Mouse (Mus musculus) gonadal fat pad, adult 2 months (tissue): Measurements from ENCODE around the gene Cdh4. TPM values are rescaled to one million over a fixed set of nuclear protein-coding genes. Genes with fewer than 3 reads are reported as not detected.

Experiments
- DNase-seq: peaks from one replicate; pipeline ENCODE4 v3.0.0-alpha.2; 2012; ENCODE audit warnings: low read depth
- polyA plus RNA-seq: library from polyadenylated mRNA; depleted of rRNA; stranded (reverse); fragments of >200 nt; gene quantifications from 2 replicates; pipeline ENCODE4 v1.2.3, GENCODE M21; 2012

Gene Cdh4
- polyA plus RNA-seq, 1 experiment, result 0.82 TPM

- DNase-seq, result no peak
Measured at GRCm38 (mm10) chr2:179863266-179863665, 421.0 kb downstream of the Cdh4 start.

- no peak for DNase-seq
Measured at GRCm38 (mm10) chr2:179865097-179865496, 422.9 kb downstream of the Cdh4 start.

- DNase-seq, result no peak
Measured at GRCm38 (mm10) chr2:179867669-179868068, 425.4 kb downstream of the Cdh4 start.

- no peak for DNase-seq
Measured at GRCm38 (mm10) chr2:179869871-179870270, 427.6 kb downstream of the Cdh4 start.

DNA sequence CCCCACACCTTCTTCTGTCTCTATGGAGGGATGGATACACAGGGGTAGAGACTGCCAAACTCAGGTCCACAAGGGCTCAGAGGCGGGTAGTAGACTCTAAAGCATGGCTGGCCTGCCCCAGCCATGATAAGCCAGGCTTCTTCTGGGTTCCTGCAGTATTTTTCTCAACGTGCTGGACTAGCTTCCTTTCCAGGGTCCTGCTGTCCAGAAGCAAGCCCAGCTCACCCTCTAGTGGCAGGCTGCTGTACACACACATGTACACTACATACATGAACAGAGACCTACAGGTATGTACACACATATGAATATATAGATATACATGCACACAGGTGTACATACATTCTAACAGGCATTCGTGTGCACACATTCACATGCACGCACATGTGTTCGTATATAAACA is 430.5 kb downstream of the Cdh4 start:
- DNase-seq, result no peak

DNA sequence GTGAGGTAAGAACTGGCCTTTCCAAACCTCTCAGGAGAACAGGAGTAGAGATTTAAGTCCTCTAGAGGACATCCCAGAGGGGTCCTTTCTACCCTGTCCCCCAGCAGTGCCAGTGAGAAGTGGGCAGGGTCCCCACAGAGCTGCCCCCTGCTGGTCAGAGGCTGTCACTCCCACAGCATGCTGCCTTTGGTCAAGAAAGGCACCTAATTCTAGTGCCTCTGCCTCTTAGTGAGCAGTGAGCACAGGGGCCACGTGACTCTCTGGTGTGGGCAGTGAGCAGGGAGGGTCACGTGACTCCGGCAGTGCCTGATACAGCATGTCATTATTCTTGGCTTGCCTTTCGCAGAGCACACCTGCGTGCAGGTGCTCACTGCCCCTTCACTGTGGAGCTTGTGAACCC is 431.1 kb downstream of the Cdh4 start:
- DNase-seq, result no peak

DNA sequence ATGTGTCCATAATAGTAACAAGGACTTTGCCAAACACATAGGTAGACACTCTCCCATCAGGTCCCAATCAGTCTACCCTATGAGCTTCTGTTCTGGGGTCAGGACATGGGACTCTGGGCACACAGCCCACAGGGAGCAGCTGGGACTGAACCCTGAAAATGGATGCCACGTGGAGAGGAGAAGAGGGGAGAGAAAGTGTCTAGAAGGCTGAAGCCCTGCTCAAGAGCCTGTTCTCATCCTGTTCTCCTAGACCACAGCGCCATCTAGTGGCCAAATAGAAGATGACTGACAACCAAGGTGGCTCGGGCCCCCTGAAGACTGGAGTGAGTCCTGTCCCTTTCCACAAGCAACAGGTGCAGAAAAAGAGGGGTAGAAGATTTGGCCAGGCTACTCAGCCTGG is 432.9 kb downstream of the Cdh4 start:
- DNase-seq, result no peak

DNA sequence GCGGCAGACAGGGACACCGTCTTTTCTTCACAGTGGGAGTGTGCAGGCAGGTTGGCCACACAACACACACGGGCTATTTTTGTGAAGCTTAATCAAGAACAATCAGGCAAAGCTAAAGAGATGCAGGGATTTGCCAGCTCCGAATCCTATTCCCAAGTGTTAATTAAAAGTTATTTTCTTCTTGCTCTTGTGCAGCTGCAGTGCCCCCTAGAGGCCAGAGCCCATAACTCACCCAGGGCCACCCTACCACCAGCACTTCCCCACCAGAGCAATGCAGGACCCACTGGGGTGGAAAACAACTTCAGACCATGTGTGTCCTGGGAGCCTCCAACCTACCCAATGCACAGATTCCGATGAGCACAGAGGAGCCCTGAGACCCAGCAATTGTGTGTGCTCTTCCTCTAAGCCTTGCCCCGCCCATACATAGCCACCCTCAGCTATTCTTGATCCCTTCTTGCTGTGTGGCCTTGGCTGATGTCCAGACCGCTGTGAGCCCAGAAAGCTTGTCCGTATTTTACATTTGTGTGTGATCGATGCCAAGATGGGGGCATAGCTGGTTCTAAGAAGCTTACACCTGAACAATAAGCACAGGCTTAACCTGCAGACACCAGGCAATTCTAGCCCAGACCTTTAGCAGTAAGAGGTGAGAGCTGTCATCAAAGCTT is 435.5 kb downstream of the Cdh4 start:
- no peak for DNase-seq

DNA sequence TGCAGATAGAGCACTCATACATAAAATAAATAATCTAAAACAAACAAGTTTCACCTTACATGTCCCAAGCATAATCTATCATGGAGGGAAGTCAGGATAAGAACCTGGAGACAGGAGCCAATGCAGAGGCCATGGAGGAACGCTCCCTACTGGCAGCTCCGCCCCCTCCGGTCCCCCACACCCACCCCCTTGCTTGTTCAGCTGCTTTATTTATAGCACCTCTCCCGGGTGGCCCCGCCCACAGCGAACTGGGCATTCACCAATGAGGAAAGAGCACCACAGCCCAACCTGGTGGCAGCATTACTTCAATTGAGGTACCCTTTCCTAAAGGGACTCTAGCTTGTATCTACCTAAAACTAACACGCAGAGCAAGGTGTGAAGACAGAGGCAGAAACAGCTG is 442.3 kb downstream of the Cdh4 start:
- no peak for DNase-seq

GRCm38 (mm10) chr2:179891048-179891447 is 448.8 kb downstream of the Cdh4 start:
- no peak for DNase-seq

GRCm38 (mm10) chr2:179896949-179897348 is 454.7 kb downstream of the Cdh4 start:
- DNase-seq, result no peak

GRCm38 (mm10) chr2:179912911-179913310 is 470.7 kb downstream of the Cdh4 start:
- DNase-seq, result no peak

DNA sequence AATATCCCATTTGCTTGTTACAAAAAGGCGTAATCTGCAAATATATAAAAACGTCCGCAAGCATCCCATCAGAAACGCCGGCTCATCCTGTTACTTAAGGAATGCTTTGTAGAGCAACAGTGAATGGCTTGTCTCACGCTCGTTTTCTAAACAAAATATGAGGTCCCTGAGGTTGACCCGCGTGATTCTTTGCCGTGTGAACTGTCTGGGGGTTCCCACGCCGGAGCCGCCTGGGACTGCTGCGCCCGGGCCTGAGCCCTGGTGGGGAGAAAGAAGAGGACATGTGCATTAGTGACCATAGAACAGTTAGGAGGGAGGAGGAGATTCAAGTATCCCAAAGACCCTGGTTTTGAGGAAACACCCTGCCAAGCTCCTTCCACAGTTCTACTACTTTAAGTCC is 471.1 kb downstream of the Cdh4 start:
- DNase-seq, result no peak

DNA sequence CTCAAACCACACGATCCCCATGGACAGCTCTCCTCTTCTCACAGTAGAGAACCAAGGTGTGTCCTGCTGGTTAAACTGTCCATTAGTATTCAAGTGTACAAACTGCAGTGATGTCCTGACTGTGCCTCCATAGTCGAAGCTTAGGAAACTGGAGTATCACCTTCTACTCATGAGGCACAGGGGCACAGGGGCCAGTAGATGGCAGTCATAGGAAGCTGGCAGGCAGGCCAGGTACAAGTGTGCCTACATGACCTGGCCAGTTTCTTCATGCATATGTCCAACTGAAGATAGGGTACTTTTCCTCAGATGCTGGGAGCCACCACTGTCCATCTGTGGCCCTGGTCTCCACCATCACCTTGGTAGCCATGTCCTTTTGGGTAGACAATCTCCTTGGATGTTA is 472.0 kb downstream of the Cdh4 start:
- no peak for DNase-seq

- DNase-seq, result no peak
Measured at GRCm38 (mm10) chr2:179916877-179917673, 474.8 kb downstream of the Cdh4 start.

- DNase-seq, result no peak
Measured at GRCm38 (mm10) chr2:179920042-179920441, 477.8 kb downstream of the Cdh4 start.

DNA sequence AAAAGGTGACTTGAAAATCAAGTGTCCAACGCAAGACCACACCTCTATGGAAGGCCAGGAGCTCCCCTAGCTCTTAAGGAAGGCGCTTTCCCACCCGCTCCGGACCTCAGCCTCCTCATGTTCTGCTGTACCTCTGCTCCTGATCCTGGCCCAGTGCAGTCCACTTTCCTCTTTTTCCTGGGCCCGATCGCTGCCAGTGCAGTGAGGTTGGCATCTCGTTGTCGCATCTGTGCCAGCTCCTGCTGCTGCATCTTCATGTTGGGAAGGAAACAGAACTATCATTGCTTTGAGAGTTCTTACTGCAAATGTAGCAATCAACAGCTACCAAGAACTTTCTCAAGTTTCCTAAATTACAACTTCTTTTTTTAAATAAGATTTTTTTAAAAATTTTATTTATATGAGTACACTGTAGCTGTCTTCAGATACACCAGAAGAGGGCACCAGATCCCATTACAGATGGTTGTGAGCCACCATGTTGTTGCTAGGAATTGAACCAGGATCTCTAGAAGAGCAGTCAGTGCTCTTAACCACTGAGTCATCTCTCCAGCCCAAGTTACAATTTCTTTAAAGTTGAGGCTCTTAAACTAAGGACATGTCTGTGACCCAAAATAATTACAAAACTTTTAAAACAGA is 478.9 kb downstream of the Cdh4 start:
- DNase-seq, result no peak

DNA sequence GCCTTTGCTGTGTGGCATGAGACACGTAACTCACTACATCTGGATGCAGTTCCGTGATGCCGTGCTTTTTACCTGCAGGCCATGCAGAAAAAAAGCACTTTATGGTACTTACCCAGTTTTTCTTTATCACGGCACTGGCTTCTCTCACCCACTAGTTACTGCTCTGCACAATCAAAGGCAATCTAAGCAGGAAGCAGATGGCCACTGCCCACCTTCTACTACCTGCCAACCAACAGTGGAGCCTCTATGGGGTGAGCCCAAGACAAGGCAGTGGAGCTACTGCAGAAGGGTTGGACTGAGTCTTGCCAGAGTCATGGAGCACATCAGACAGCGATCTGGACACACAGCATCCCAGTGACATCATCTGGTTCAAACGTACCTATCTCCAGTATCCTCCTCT is 481.8 kb downstream of the Cdh4 start:
- DNase-seq, result no peak

DNA sequence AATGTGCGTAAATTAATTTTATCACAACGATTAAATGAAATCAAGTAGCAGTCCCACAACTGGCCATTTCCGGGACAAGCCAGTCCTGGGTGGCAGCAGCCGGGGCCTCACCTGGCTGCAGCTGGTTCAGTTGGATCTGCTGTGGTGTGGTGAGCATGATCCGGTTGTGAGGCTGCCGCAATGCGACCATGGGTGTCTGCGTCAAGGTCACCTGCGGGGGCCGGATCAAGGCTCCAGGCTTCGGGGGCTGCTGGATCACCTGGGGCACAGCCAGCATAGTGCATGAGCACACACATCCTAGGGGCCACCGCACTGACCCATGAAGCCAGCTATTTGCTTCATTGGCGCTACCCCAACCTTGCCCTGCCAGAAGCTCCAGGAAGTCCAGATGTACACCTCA is 486.9 kb downstream of the Cdh4 start:
- no peak for DNase-seq

- no peak for DNase-seq
Measured at GRCm38 (mm10) chr2:179931741-179932140, 489.5 kb downstream of the Cdh4 start.

DNA sequence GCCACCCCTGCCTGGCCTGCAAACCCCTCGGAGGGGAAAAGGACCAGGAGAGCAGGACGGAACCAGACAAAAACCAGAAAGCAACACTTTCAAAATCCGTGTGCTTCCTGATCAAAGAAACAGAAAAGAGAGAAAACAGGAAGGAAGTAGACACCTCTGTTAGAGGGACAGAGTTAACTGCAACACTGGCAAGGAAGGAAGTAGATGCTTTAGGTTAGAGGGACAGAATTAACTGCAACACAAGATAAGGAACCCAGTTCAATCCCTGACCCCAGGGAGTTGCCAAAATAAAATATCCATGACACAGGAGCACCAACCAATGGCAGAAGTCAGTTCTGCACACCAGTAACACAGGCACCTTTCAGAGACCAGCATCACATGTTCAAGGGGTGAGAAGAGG is 491.9 kb downstream of the Cdh4 start:
- no peak for DNase-seq

DNA sequence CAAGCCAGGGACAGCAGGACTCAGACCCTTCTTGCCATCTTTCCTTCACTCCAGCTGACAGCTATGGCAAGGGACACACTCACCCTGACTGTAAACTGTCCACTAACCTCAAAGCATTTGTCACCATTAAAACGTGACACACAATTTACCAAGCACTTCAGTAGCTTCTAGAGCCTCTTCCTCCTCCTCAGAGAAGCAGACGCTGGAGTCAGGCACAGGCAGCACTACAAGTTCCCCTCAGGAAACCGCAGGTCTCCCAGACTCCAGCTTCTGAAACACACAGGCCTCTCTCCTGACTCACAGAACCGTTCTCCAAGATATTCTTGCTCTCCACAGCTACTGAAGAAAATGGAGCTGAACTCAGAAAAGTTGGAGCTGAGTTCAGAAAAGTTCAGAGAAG is 494.9 kb downstream of the Cdh4 start:
- DNase-seq, result no peak

GRCm38 (mm10) chr2:179941696-179942095 is 499.5 kb downstream of the Cdh4 start:
- no peak for DNase-seq
